21 mouse cellular contexts compared by ENCODE assay signal in the genomic region with DNA sequence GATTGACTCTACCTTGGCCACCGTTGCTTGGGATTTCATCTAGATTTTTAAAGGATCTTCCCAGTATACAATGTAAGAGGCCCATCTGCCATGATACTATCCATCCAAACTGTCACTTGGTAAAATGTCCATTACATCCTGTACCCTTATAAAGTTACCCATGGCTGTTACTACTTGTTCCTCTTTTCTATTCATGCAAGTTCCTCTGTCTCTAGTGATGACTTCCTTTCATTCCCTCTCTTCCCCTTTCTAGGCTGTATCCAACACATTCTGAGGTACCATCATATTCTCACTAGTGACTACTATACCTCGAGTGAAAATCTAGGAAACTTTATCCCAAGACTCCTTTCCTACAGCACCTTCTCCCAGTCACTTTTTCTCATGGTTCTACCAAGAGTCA.
A peak's percentile ranks its signal among the peaks of the same experiment; 100 is the strongest.
DNase-seq lines count a peak whose midpoint lies in the region; ATAC-seq and TF ChIP-seq lines count a peak whose summit lies in the region.
"Had no signal": no experiment of that assay in that cellular context is flagged by ENCODE, and none has a peak within 500 bp of the region (broad histone marks: within the 10 kb centered on the region; RNA-seq: fewer than 3 reads in every experiment).

No protein-coding gene starts in this region.

- H3K4me1 ChIP-seq in intestine, embryonic 15.5 days (replicated peaks): no peaks in the 10 kb centered on the region; the same call in 1 of the 2 replicates
- H3K4me1 ChIP-seq in stomach, postnatal 0 days (replicated peaks; ENCODE audit: control insufficient read depth, insufficient read depth): no peaks in the 10 kb centered on the region
- H3K4me1 ChIP-seq in hindbrain, embryonic 11.5 days (replicated peaks; ENCODE audit: control insufficient read depth, insufficient read depth, low read length): no peaks in the 10 kb centered on the region
- H3K4me1 ChIP-seq: forebrain, embryonic 12.5 days; hindbrain, embryonic 12.5 days had no signal

- no peak for DNase-seq in stomach, postnatal 0 days (ENCODE audit: low spot score)
- no peak for DNase-seq in hindbrain, embryonic 11.5 days (ENCODE audit: low spot score)
- no peak for DNase-seq in layer of hippocampus, adult 9-10 months (ENCODE audit: low spot score)
- no peak for DNase-seq in c-Kit-positive CD71-positive TER-119-positive erythroid progenitor cells, embryonic 14.5 days (ENCODE audit: low spot score)
- DNase-seq: adrenal gland, adult 2 months; adrenal gland, postnatal 36 days; cerebellum, adult 11 months; cerebellum, adult 8-10 months; cerebellum, postnatal 14 days; gastrocnemius, postnatal 14 days had no signal

- H3K9ac ChIP-seq in intestine, embryonic 15.5 days: no peak overlapping the region
- no peak overlapping the region for H3K9ac ChIP-seq in stomach, postnatal 0 days (ENCODE audit: low read length)
- no peak overlapping the region for H3K9ac ChIP-seq in hindbrain, embryonic 11.5 days (ENCODE audit: low read depth, low read length)
- H3K9ac ChIP-seq: embryonic facial prominence, embryonic 13.5 days; forebrain, embryonic 12.5 days; heart, embryonic 12.5 days; hindbrain, embryonic 12.5 days had no signal

- peak; percentile 84 for ATAC-seq in common myeloid progenitor, adult 5-6 weeks (replicated peaks; ENCODE audit: low read depth, poor library complexity, severe bottlenecking)
- ATAC-seq in intestine, embryonic 15.5 days: no peak
- peak; percentile 93 for ATAC-seq in megakaryocyte progenitor cell, adult 5-6 weeks (replicated peaks; ENCODE audit: poor library complexity)
- 0 out of 2 replicates have a peak, but pooled peaks have one; percentile 3 for ATAC-seq in stomach, postnatal 0 days (ENCODE audit: low FRiP score, low TSS enrichment)
- ATAC-seq in hindbrain, embryonic 11.5 days (ENCODE audit: low FRiP score): no peak
- ATAC-seq: activated CD4-positive, CD25-positive, alpha-beta regulatory T cell, adult 4 months; forebrain, embryonic 16.5 days; hindbrain, postnatal 0 days; Patski had no signal

- no peaks in the 10 kb centered on the region for H3K27me3 ChIP-seq in intestine, embryonic 15.5 days (replicated peaks)
- no peaks in the 10 kb centered on the region for H3K27me3 ChIP-seq in stomach, postnatal 0 days (ENCODE audit: control insufficient read depth, insufficient read depth, low read length)
- H3K27me3 ChIP-seq in hindbrain, embryonic 11.5 days (ENCODE audit: control insufficient read depth, insufficient read depth, low read length): no peaks in the 10 kb centered on the region
- H3K27me3 ChIP-seq: heart, embryonic 12.5 days; hindbrain, embryonic 12.5 days; Patski had no signal

- no peaks in the 10 kb centered on the region for H3K9me3 ChIP-seq in intestine, embryonic 15.5 days
- H3K9me3 ChIP-seq in stomach, postnatal 0 days (ENCODE audit: control insufficient read depth, low read length): no peaks in the 10 kb centered on the region
- H3K9me3 ChIP-seq in hindbrain, embryonic 11.5 days (ENCODE audit: control insufficient read depth, low read length): no peaks in the 10 kb centered on the region
- H3K9me3 ChIP-seq: embryonic facial prominence, embryonic 13.5 days; forebrain, embryonic 12.5 days; heart, embryonic 12.5 days; hindbrain, embryonic 12.5 days had no signal

- H3K4me2 ChIP-seq in intestine, embryonic 15.5 days (replicated peaks): no peak overlapping the region
- H3K4me2 ChIP-seq in stomach, postnatal 0 days (replicated peaks; ENCODE audit: low read depth): no peak overlapping the region
- H3K4me2 ChIP-seq in hindbrain, embryonic 11.5 days (replicated peaks; ENCODE audit: low read depth, low read length): no peak overlapping the region
- H3K4me2 ChIP-seq: embryonic facial prominence, embryonic 13.5 days; forebrain, embryonic 12.5 days; heart, embryonic 12.5 days; hindbrain, embryonic 12.5 days had no signal

- no peaks in the 10 kb centered on the region for H3K36me3 ChIP-seq in intestine, embryonic 15.5 days
- H3K36me3 ChIP-seq in stomach, postnatal 0 days (ENCODE audit: control insufficient read depth, insufficient read depth, low read length): no peaks in the 10 kb centered on the region
- no peaks in the 10 kb centered on the region for H3K36me3 ChIP-seq in hindbrain, embryonic 11.5 days (ENCODE audit: control insufficient read depth, insufficient read depth, low read length)
- H3K36me3 ChIP-seq: embryonic facial prominence, embryonic 13.5 days; forebrain, embryonic 12.5 days; heart, embryonic 12.5 days; hindbrain, embryonic 12.5 days had no signal

- no peak for TF ChIP-seq EP300 in stomach, postnatal 0 days (optimal IDR thresholded peaks at IDR 0.05)

- H3K4me3 ChIP-seq in intestine, embryonic 15.5 days (replicated peaks): no peak overlapping the region
- H3K4me3 ChIP-seq in stomach, postnatal 0 days (ENCODE audit: low read depth, low read length): no peak overlapping the region
- no peak overlapping the region for H3K4me3 ChIP-seq in hindbrain, embryonic 11.5 days (ENCODE audit: low read depth, low read length)
- H3K4me3 ChIP-seq: embryonic facial prominence, embryonic 13.5 days; forebrain, embryonic 12.5 days; heart, embryonic 12.5 days; hindbrain, embryonic 12.5 days had no signal

- no peak for TF ChIP-seq CTCF in stomach, postnatal 0 days (IDR thresholded peaks at IDR 0.05; ENCODE audit: low read depth)

- peak overlapping the region; percentile 64 for H3K27ac ChIP-seq in intestine, embryonic 15.5 days
- peak overlapping the region; percentile 56 for H3K27ac ChIP-seq in stomach, postnatal 0 days (replicated peaks)
- no peak overlapping the region for H3K27ac ChIP-seq in hindbrain, embryonic 11.5 days (ENCODE audit: low read depth, low read length)
- H3K27ac ChIP-seq: embryonic facial prominence, embryonic 13.5 days; forebrain, embryonic 12.5 days; hindbrain, embryonic 12.5 days; hindbrain, postnatal 0 days had no signal

- WGBS in intestine, embryonic 15.5 days: 79% methylated on average over 2 of the region's 2 CpGs
- WGBS in stomach, postnatal 0 days: 80% methylated on average over 2 of the region's 2 CpGs
- 88% methylated on average over 2 of the region's 2 CpGs for WGBS in hindbrain, embryonic 11.5 days

Comparison
In these comparisons a context has a peak if more than half of its experiments do, and no peak if none do; other contexts are left out.
1. ATAC-seq: peak in common myeloid progenitor, adult 5-6 weeks (single experiment), megakaryocyte progenitor cell, adult 5-6 weeks (single experiment) and stomach, postnatal 0 days (single experiment); none in intestine, embryonic 15.5 days (single experiment) and hindbrain, embryonic 11.5 days (single experiment).